In genomic region chr5:139388694-139389675, GRCm38 (mm10) we compare ENCODE assay signal across 1 mouse cellular context.
A peak's percentile ranks its signal among the peaks of the same experiment; 100 is the strongest.
TF ChIP-seq lines count a peak whose summit lies in the region.

No protein-coding gene starts in this region.

TF ChIP-seq in MEL, 35 proteins besides CTCF, POLR2A, EP300 and RAD21 (continued from another document):
- TF ChIP-seq TCF12 (IDR thresholded peaks at IDR 0.05; ENCODE audit: low read depth, low read length), result peak; percentile 94
- TF ChIP-seq ZNF384 (IDR thresholded peaks at IDR 0.05; ENCODE audit: low read depth, low read length), result peak; percentile 89
- TF ChIP-seq HCFC1 (IDR thresholded peaks at IDR 0.05; ENCODE audit: low read depth, low read length), result peak; percentile 34; the same call in 1 of the 2 replicates
- TF ChIP-seq BHLHE40 (IDR thresholded peaks at IDR 0.05; ENCODE audit: borderline replicate concordance, low read depth, low read length), result peak; percentile 66; the same call in 1 of the 2 replicates
- TF ChIP-seq JUND (IDR thresholded peaks at IDR 0.05; ENCODE audit: low read depth, low read length), result 0 out of 2 replicates have a peak, but pooled peaks have one; percentile 32
- TF ChIP-seq MAX (IDR thresholded peaks at IDR 0.05; ENCODE audit: low read length), result peak; percentile 60
- TF ChIP-seq MAZ (IDR thresholded peaks at IDR 0.05; ENCODE audit: low read depth, low read length), result peak; percentile 48; the same call in 1 of the 2 replicates
- peak; percentile 11; the same call in 1 of the 2 replicates for TF ChIP-seq ZMIZ1 (IDR thresholded peaks at IDR 0.05; ENCODE audit: low read depth, low read length)
- TF ChIP-seq MXI1 (IDR thresholded peaks at IDR 0.05; ENCODE audit: low read depth, low read length), result peak; percentile 30; the same call in 1 of the 2 replicates
- no peak for TF ChIP-seq ZKSCAN1 (IDR thresholded peaks at IDR 0.05; ENCODE audit: low read depth, low read length)
- TF ChIP-seq RCOR1 (IDR thresholded peaks at IDR 0.05; ENCODE audit: low read depth, low read length), result peak; percentile 61
- TF ChIP-seq POLR2AphosphoS2 (IDR thresholded peaks at IDR 0.05; ENCODE audit: low read length), result no peak; the same call in 1 of the 2 replicates
- 0 out of 2 replicates have a peak, but pooled peaks have one; percentile 37 for TF ChIP-seq MAFK (IDR thresholded peaks at IDR 0.05; ENCODE audit: borderline replicate concordance, low read depth, low read length)
- TF ChIP-seq TAL1 (IDR thresholded peaks at IDR 0.05; ENCODE audit: low read length), result peak; percentile 91
- peak; percentile 96 for TF ChIP-seq ETS1 (IDR thresholded peaks at IDR 0.05; ENCODE audit: low read depth, low read length)
- TF ChIP-seq ELF1 (IDR thresholded peaks at IDR 0.05; ENCODE audit: low read depth, low read length), result no peak
